Mouse (Mus musculus) kidney, adult 2 months (tissue): ENCODE measurements around the gene Hic1. TPM values are rescaled to one million over a fixed set of nuclear protein-coding genes. Genes with fewer than 3 reads are reported as not detected.

ENCODE experiments used
- DNase-seq: peaks from one replicate; pipeline ENCODE4 v3.0.0; 2021
- H3K27ac ChIP-seq: fragments of 200-500 bp; 2 replicates; pipeline ENCODE4 v1.5.1; 2012; ENCODE audit warnings: low read depth, low read length, control low read depth, inconsistent platforms; ENCODE audit not compliant: insufficient read depth
- H3K27me3 ChIP-seq: fragments of 200-500 bp; replicated peaks from 2 replicates; pipeline ENCODE4 v1.6.1; 2012; ENCODE audit warnings: mild to moderate bottlenecking, moderate library complexity, low read length, inconsistent platforms; ENCODE audit not compliant: control insufficient read depth, insufficient read depth
- H3K36me3 ChIP-seq: fragments of 200-500 bp; 2 replicates; pipeline ENCODE4 v1.6.1; 2012; ENCODE audit warnings: mild to moderate bottlenecking, moderate library complexity, low read length, inconsistent platforms; ENCODE audit not compliant: control insufficient read depth, insufficient read depth
- H3K4me1 ChIP-seq: fragments of 200-500 bp; 2 replicates; pipeline ENCODE4 v1.6.1; 2011; ENCODE audit warnings: low read length; ENCODE audit not compliant: control insufficient read depth, insufficient read depth
- H3K4me3 ChIP-seq: fragments of 200-500 bp; 2 replicates; pipeline ENCODE4 v1.5.1; 2011; ENCODE audit warnings: mild to moderate bottlenecking, low read depth, low read length, control low read depth; ENCODE audit not compliant: insufficient read depth
- CTCF ChIP-seq: fragments of 200-500 bp; conservative IDR thresholded peaks from 2 replicates; pipeline ENCODE4 v1.5.1; 2011; ENCODE audit warnings: low read depth, mild to moderate bottlenecking, control low read depth, low read length, moderate library complexity, mixed read lengths; ENCODE audit not compliant: insufficient read depth, insufficient read length
- POLR2A ChIP-seq: fragments of 200-500 bp; IDR thresholded peaks from one replicate; pipeline ENCODE4 v1.6.1; 2011; ENCODE audit warnings: low read depth, low read length, control low read depth
- WGBS: fragments of 180-500 bp; shearing (Covaris S2); methylation state at CpG from one replicate; pipeline ENCODE4 v1.1.7; 2018; 5-methylcytosine and 5-hydroxymethylcytosine counted together
- polyA plus RNA-seq: library from polyadenylated mRNA; depleted of rRNA; stranded (reverse); fragments of >200 nt; gene quantifications from 2 replicates; pipeline ENCODE4 v1.2.3, GENCODE M21; 2012

The Hic1 gene
- polyA plus RNA-seq, 1 experiment: 8.6 TPM

- no peak overlapping the region for H3K27ac ChIP-seq
- peaks cover 17% of the 10 kb centered on the region for H3K4me1 ChIP-seq
- no peak for DNase-seq
- H3K36me3 ChIP-seq: no peaks in the 10 kb centered on the region
- WGBS: 94% methylated on average over 4 of the region's 4 CpGs
- H3K4me3 ChIP-seq: no peak overlapping the region
- no peaks in the 10 kb centered on the region for H3K27me3 ChIP-seq
- no peak for TF ChIP-seq CTCF
- no peak for TF ChIP-seq POLR2A
These were observed 40.8 kb upstream of the Hic1 start for GRCm38 (mm10) chr11:75210093-75210492.

- Histone ChIP-seq H3K4me1 (peaks cover 16% of the 10 kb centered on the region), H3K36me3 (no peaks in the 10 kb centered on the region), H3K27me3 (no peaks in the 10 kb centered on the region), H3K27ac (no peak overlapping the region), H3K4me3 (no peak overlapping the region)
- DNase-seq: no peak
- WGBS: 87% methylated on average over 4 of the region's 4 CpGs
- TF ChIP-seq POLR2A (no peak), CTCF (no peak)
These were observed 40.0 kb upstream of the Hic1 start for GRCm38 (mm10) chr11:75209363-75209762.

- no peak overlapping the region for H3K4me3 ChIP-seq
- no peaks in the 10 kb centered on the region for H3K36me3 ChIP-seq
- no peak for DNase-seq
- no peak overlapping the region for H3K27ac ChIP-seq
- no peaks in the 10 kb centered on the region for H3K27me3 ChIP-seq
- 66% methylated on average over 4 of the region's 4 CpGs for WGBS
- TF ChIP-seq POLR2A (no peak), CTCF (no peak)
- H3K4me1 ChIP-seq: no peaks in the 10 kb centered on the region
These were observed 37.0 kb upstream of the Hic1 start for GRCm38 (mm10) chr11:75206347-75206746.

- no peak for DNase-seq
- no peak overlapping the region for H3K4me3 ChIP-seq
- no peaks in the 10 kb centered on the region for H3K27me3 ChIP-seq
- WGBS: 67% methylated on average over 9 of the region's 9 CpGs
- no peaks in the 10 kb centered on the region for H3K4me1 ChIP-seq
- H3K36me3 ChIP-seq: no peaks in the 10 kb centered on the region
- no peak overlapping the region for H3K27ac ChIP-seq
- TF ChIP-seq CTCF (no peak), POLR2A (no peak)
These were observed 35.2 kb upstream of the Hic1 start for GRCm38 (mm10) chr11:75204472-75204871.

GRCm38 (mm10) chr11:75203926-75204325 is 34.6 kb upstream of the Hic1 start:
- WGBS: 77% methylated on average over 4 of the region's 4 CpGs
- H3K27ac ChIP-seq: no peak overlapping the region
- no peaks in the 10 kb centered on the region for H3K4me1 ChIP-seq
- TF ChIP-seq POLR2A (no peak), CTCF (no peak)
- DNase-seq: no peak
- H3K27me3 ChIP-seq: no peaks in the 10 kb centered on the region
- H3K36me3 ChIP-seq: no peaks in the 10 kb centered on the region
- H3K4me3 ChIP-seq: no peak overlapping the region

- no peak for TF ChIP-seq POLR2A
- TF ChIP-seq CTCF: no peak
- WGBS: 61% methylated on average over 8 of the region's 8 CpGs
- no peaks in the 10 kb centered on the region for H3K4me1 ChIP-seq
- H3K27me3 ChIP-seq: no peaks in the 10 kb centered on the region
- no peaks in the 10 kb centered on the region for H3K36me3 ChIP-seq
- no peak overlapping the region for H3K27ac ChIP-seq
- DNase-seq: no peak
- no peak overlapping the region for H3K4me3 ChIP-seq
These were observed 32.4 kb upstream of the Hic1 start for GRCm38 (mm10) chr11:75201721-75202120.

GRCm38 (mm10) chr11:75200935-75201334 is 31.6 kb upstream of the Hic1 start:
- H3K27me3 ChIP-seq: no peaks in the 10 kb centered on the region
- no peak overlapping the region for H3K4me3 ChIP-seq
- WGBS: 90% methylated on average over 12 of the region's 12 CpGs
- H3K4me1 ChIP-seq: no peaks in the 10 kb centered on the region
- TF ChIP-seq POLR2A: no peak
- TF ChIP-seq CTCF: no peak
- DNase-seq: no peak
- no peak overlapping the region for H3K27ac ChIP-seq
- H3K36me3 ChIP-seq: no peaks in the 10 kb centered on the region

GRCm38 (mm10) chr11:75199951-75200350 is 30.6 kb upstream of the Hic1 start:
- no peaks in the 10 kb centered on the region for H3K27me3 ChIP-seq
- H3K27ac ChIP-seq: no peak overlapping the region
- no peaks in the 10 kb centered on the region for H3K4me1 ChIP-seq
- no peak overlapping the region for H3K4me3 ChIP-seq
- 82% methylated on average over 5 of the region's 5 CpGs for WGBS
- H3K36me3 ChIP-seq: no peaks in the 10 kb centered on the region
- TF ChIP-seq CTCF: no peak
- TF ChIP-seq POLR2A: no peak
- DNase-seq: no peak
